Mouse (Mus musculus): Measurements from ENCODE around the gene Exosc9. TPM values are rescaled to one million over a fixed set of nuclear protein-coding genes. Genes with fewer than 3 reads are reported as not detected.

Exosc9 gene
- polyA plus RNA-seq, 1 experiment from 2014 or later = 41.0 TPM

GRCm38 (mm10) chr3:36521073-36522060, 31.0 kb upstream of the Exosc9 start, which contains the start of gene Gm11549:
Gene Gm11549 (minus strand): TSS chr3:36521813.
- Histone ChIP-seq H3K9ac (ENCODE audit: low read depth, low read length) (peak within 1 kb of the TSS; percentile 51; the same call in 1 of the 2 replicates), H3K4me3 (ENCODE audit: low read depth, low read length) (peak within 1 kb of the TSS; percentile 46), H3K4me1 (replicated peaks; ENCODE audit: control insufficient read depth, insufficient read depth, low read length) (no peaks in the 10 kb centered on the region), H3K9me3 (ENCODE audit: control insufficient read depth) (no peaks in the 10 kb centered on the region), H3K36me3 (ENCODE audit: control insufficient read depth, insufficient read depth) (no peaks in the 10 kb centered on the region), H3K27ac (ENCODE audit: low read depth, low read length) (no peak within 1 kb of the TSS), H3K4me2 (replicated peaks; ENCODE audit: low read depth) (peak within 1 kb of the TSS; percentile 96), H3K27me3 (replicated peaks; ENCODE audit: control insufficient read depth, insufficient read depth, low read length) (0 out of 2 replicates have a peak, but pooled peaks cover 6% of the 10 kb centered on the region)
- WGBS = 2% methylated on average over 51 of the region's 51 CpGs
- peak; percentile 73 for ATAC-seq
- TF ChIP-seq CTCF (IDR thresholded peaks at IDR 0.05; ENCODE audit: low read depth) = no peak

DNA sequence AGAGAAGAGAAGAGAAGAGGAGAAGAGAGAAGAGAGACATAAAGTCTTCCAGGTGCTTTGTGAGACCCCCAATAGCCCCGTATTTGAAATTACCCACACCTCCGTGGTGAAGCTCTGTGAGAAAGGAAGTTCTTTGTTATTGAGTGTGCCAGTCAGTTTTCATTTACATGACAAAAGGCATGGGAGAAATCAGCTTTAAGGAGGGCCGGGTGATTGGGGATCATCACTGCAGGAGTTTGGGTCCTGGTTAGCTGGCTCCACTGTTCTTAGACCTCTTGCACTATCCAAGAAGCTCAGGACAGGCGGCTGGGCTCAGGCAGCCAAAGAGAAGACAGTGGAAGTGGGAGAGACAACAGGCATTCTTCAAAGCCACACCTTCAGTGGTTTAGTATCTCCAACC, 30.3 kb upstream of the Exosc9 start:
- Histone ChIP-seq H3K36me3 (ENCODE audit: control insufficient read depth, insufficient read depth) (no peaks in the 10 kb centered on the region), H3K27me3 (replicated peaks; ENCODE audit: control insufficient read depth, insufficient read depth, low read length) (0 out of 2 replicates have a peak, but pooled peaks cover 6% of the 10 kb centered on the region), H3K9me3 (ENCODE audit: control insufficient read depth) (no peaks in the 10 kb centered on the region), H3K27ac (ENCODE audit: low read depth, low read length) (no peak overlapping the region), H3K4me2 (replicated peaks; ENCODE audit: low read depth) (no peak overlapping the region), H3K9ac (ENCODE audit: low read depth, low read length) (no peak overlapping the region), H3K4me3 (ENCODE audit: low read depth, low read length) (no peak overlapping the region), H3K4me1 (replicated peaks; ENCODE audit: control insufficient read depth, insufficient read depth, low read length) (no peaks in the 10 kb centered on the region)
- no peak for TF ChIP-seq CTCF (IDR thresholded peaks at IDR 0.05; ENCODE audit: low read depth)
- WGBS = 29% methylated on average over 4 of the region's 4 CpGs
- no peak for ATAC-seq

DNA sequence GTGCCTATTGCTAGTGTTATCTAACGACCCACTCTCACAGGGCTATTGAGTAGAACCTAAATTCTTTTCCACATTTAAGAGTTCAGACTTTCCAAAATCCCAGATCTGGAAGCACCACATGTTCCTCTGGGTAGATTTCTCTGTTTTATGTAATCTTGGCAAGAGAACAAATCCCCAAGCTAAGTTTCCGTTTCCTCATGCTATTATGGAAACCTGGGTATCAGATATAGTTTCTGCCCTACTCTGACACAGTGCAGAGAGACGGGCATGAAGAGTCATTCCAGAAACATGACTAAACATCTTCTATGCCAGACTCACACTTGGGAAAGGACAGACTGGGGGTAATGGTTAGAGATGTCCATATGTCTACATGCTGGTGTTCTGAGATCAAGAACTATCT, 27.9 kb upstream of the Exosc9 start:
- H3K27me3 ChIP-seq (replicated peaks; ENCODE audit: control insufficient read depth, insufficient read depth, low read length) = 0 out of 2 replicates have a peak, but pooled peaks cover 6% of the 10 kb centered on the region
- WGBS = 65% methylated on average over 3 of the region's 3 CpGs
- H3K9me3 ChIP-seq (ENCODE audit: control insufficient read depth) = no peaks in the 10 kb centered on the region
- H3K36me3 ChIP-seq (ENCODE audit: control insufficient read depth, insufficient read depth) = no peaks in the 10 kb centered on the region
- no peak overlapping the region for H3K4me3 ChIP-seq (ENCODE audit: low read depth, low read length)
- no peak for TF ChIP-seq CTCF (IDR thresholded peaks at IDR 0.05; ENCODE audit: low read depth)
- H3K27ac ChIP-seq (ENCODE audit: low read depth, low read length) = no peak overlapping the region
- H3K9ac ChIP-seq (ENCODE audit: low read depth, low read length) = no peak overlapping the region
- no peak overlapping the region for H3K4me2 ChIP-seq (replicated peaks; ENCODE audit: low read depth)
- H3K4me1 ChIP-seq (replicated peaks; ENCODE audit: control insufficient read depth, insufficient read depth, low read length) = no peaks in the 10 kb centered on the region
- no peak for ATAC-seq

- no peak for ATAC-seq
These were observed 22.1 kb upstream of the Exosc9 start for GRCm38 (mm10) chr3:36530345-36530744.

GRCm38 (mm10) chr3:36530781-36531180, 21.6 kb upstream of the Exosc9 start:
- Histone ChIP-seq H3K27ac (ENCODE audit: low read depth, low read length) (no peak overlapping the region), H3K27me3 (replicated peaks; ENCODE audit: control insufficient read depth, insufficient read depth, low read length) (no peaks in the 10 kb centered on the region), H3K4me2 (replicated peaks; ENCODE audit: low read depth) (no peak overlapping the region), H3K36me3 (ENCODE audit: control insufficient read depth, insufficient read depth) (no peaks in the 10 kb centered on the region), H3K9ac (ENCODE audit: low read depth, low read length) (no peak overlapping the region), H3K4me1 (replicated peaks; ENCODE audit: control insufficient read depth, insufficient read depth, low read length) (peaks cover 4% of the 10 kb centered on the region; the same call in 1 of the 2 replicates), H3K4me3 (ENCODE audit: low read depth, low read length) (no peak overlapping the region), H3K9me3 (ENCODE audit: control insufficient read depth) (no peaks in the 10 kb centered on the region)
- WGBS = 89% methylated on average over 5 of the region's 5 CpGs
- no peak for TF ChIP-seq CTCF (IDR thresholded peaks at IDR 0.05; ENCODE audit: low read depth)
- no peak for ATAC-seq

More at GRCm38 (mm10) chr3:36530345-36530744, 22.1 kb upstream of the Exosc9 start:
- H3K9ac ChIP-seq (ENCODE audit: low read depth, low read length) = no peak overlapping the region
- H3K9me3 ChIP-seq (ENCODE audit: control insufficient read depth) = no peaks in the 10 kb centered on the region
- no peak for TF ChIP-seq CTCF (IDR thresholded peaks at IDR 0.05; ENCODE audit: low read depth)
- no peak overlapping the region for H3K4me2 ChIP-seq (replicated peaks; ENCODE audit: low read depth)
- H3K27me3 ChIP-seq (replicated peaks; ENCODE audit: control insufficient read depth, insufficient read depth, low read length) = no peaks in the 10 kb centered on the region
- WGBS = 85% methylated on average over 6 of the region's 6 CpGs
- no peaks in the 10 kb centered on the region for H3K36me3 ChIP-seq (ENCODE audit: control insufficient read depth, insufficient read depth)
- H3K4me3 ChIP-seq (ENCODE audit: low read depth, low read length) = no peak overlapping the region
- peaks cover 4% of the 10 kb centered on the region; the same call in 1 of the 2 replicates for H3K4me1 ChIP-seq (replicated peaks; ENCODE audit: control insufficient read depth, insufficient read depth, low read length)
- H3K27ac ChIP-seq (ENCODE audit: low read depth, low read length) = no peak overlapping the region

- ATAC-seq = no peak
- Histone ChIP-seq H3K36me3 (ENCODE audit: control insufficient read depth, insufficient read depth) (no peaks in the 10 kb centered on the region), H3K4me3 (ENCODE audit: low read depth, low read length) (no peak overlapping the region), H3K4me1 (replicated peaks; ENCODE audit: control insufficient read depth, insufficient read depth, low read length) (peaks cover 4% of the 10 kb centered on the region; the same call in 1 of the 2 replicates), H3K27ac (ENCODE audit: low read depth, low read length) (no peak overlapping the region), H3K27me3 (replicated peaks; ENCODE audit: control insufficient read depth, insufficient read depth, low read length) (no peaks in the 10 kb centered on the region), H3K9ac (ENCODE audit: low read depth, low read length) (no peak overlapping the region), H3K4me2 (replicated peaks; ENCODE audit: low read depth) (peak overlapping the region; percentile 76; the same call in 1 of the 2 replicates), H3K9me3 (ENCODE audit: control insufficient read depth) (no peaks in the 10 kb centered on the region)
- no peak for TF ChIP-seq CTCF (IDR thresholded peaks at IDR 0.05; ENCODE audit: low read depth)
- 72% methylated on average over 2 of the region's 2 CpGs for WGBS
These were observed 21.2 kb upstream of the Exosc9 start for GRCm38 (mm10) chr3:36531242-36531641.

Data from intestine, postnatal 0 days (tissue).